Mouse (Mus musculus) forelimb bud, embryonic 11.5 days (tissue): ENCODE results near the gene D5Ertd579e.

Source experiments
- DNase-seq: peaks from one replicate; pipeline ENCODE4 v3.0.0-alpha.2; 2012; ENCODE audit warnings: low read depth, low spot score

The D5Ertd579e gene

GRCm38 (mm10) chr5:36608939-36609499 is 86.8 kb downstream of the D5Ertd579e start:
- no peak for DNase-seq

- no peak for DNase-seq
These were observed 92.8 kb downstream of the D5Ertd579e start for GRCm38 (mm10) chr5:36603031-36603430.

GRCm38 (mm10) chr5:36602028-36602427 is 93.8 kb downstream of the D5Ertd579e start:
- DNase-seq = no peak

- no peak for DNase-seq
These were observed 94.3 kb downstream of the D5Ertd579e start for GRCm38 (mm10) chr5:36601492-36601891.

- no peak for DNase-seq
These were observed 96.9 kb downstream of the D5Ertd579e start for GRCm38 (mm10) chr5:36598883-36599282.

- DNase-seq = no peak
These were observed 98.2 kb downstream of the D5Ertd579e start for GRCm38 (mm10) chr5:36597653-36598052.

- DNase-seq = no peak
These were observed 99.6 kb downstream of the D5Ertd579e start for GRCm38 (mm10) chr5:36596225-36596624.

- no peak for DNase-seq
These were observed 100.7 kb downstream of the D5Ertd579e start for GRCm38 (mm10) chr5:36595115-36595514.

GRCm38 (mm10) chr5:36594344-36594743 is 101.5 kb downstream of the D5Ertd579e start:
- no peak for DNase-seq

GRCm38 (mm10) chr5:36593176-36593575 is 102.6 kb downstream of the D5Ertd579e start, which contains the start of gene Tbc1d14:
Gene Tbc1d14 (minus strand): TSS chr5:36593276.
- DNase-seq = no peak

- no peak for DNase-seq
These were observed 105.3 kb downstream of the D5Ertd579e start for GRCm38 (mm10) chr5:36590499-36590920.

- DNase-seq = no peak
These were observed 111.5 kb downstream of the D5Ertd579e start for GRCm38 (mm10) chr5:36584299-36584698.

GRCm38 (mm10) chr5:36581924-36582642 is 113.7 kb downstream of the D5Ertd579e start:
- DNase-seq = peak; percentile 99

GRCm38 (mm10) chr5:36581259-36581923 is 114.4 kb downstream of the D5Ertd579e start:
- no peak for DNase-seq

GRCm38 (mm10) chr5:36579967-36580366 is 115.9 kb downstream of the D5Ertd579e start:
- no peak for DNase-seq

GRCm38 (mm10) chr5:36578982-36579381 is 116.8 kb downstream of the D5Ertd579e start:
- DNase-seq = no peak

GRCm38 (mm10) chr5:36576457-36576856 is 119.4 kb downstream of the D5Ertd579e start:
- DNase-seq = no peak

- no peak for DNase-seq
These were observed 120.1 kb downstream of the D5Ertd579e start for GRCm38 (mm10) chr5:36575745-36576144.

- DNase-seq = no peak
These were observed 120.6 kb downstream of the D5Ertd579e start for GRCm38 (mm10) chr5:36575227-36575626.

- DNase-seq = no peak
These were observed 121.5 kb downstream of the D5Ertd579e start for GRCm38 (mm10) chr5:36574147-36574870.

GRCm38 (mm10) chr5:36573354-36573753 is 122.5 kb downstream of the D5Ertd579e start:
- no peak for DNase-seq

- DNase-seq = no peak
These were observed 124.5 kb downstream of the D5Ertd579e start for GRCm38 (mm10) chr5:36571371-36571770.
